Mouse (Mus musculus): ENCODE results near the gene Gm49368.
A peak's percentile ranks its signal among the peaks of the same experiment; 100 is the strongest.

Gm49368 gene

GRCm38 (mm10) chr7:128057860-128058259 lies 4.6 kb upstream of the Gm49368 start:
- DNase-seq = no peak

GRCm38 (mm10) chr7:128058576-128058975 lies 3.9 kb upstream of the Gm49368 start:
- DNase-seq = no peak

- no peak for DNase-seq
These were observed 3.4 kb upstream of the Gm49368 start for GRCm38 (mm10) chr7:128059091-128059490.

GRCm38 (mm10) chr7:128063211-128063781 lies 813 bp downstream of the Gm49368 start:
- no peak for DNase-seq

- DNase-seq = no peak
These were observed 3.1 kb downstream of the Gm49368 start for GRCm38 (mm10) chr7:128065547-128065946.

- peak; percentile 32 for DNase-seq
These were observed 5.4 kb downstream of the Gm49368 start for GRCm38 (mm10) chr7:128067847-128068246.

GRCm38 (mm10) chr7:128069844-128070243 lies 7.4 kb downstream of the Gm49368 start:
- DNase-seq = no peak

GRCm38 (mm10) chr7:128071816-128072215 lies 9.3 kb downstream of the Gm49368 start:
- DNase-seq = no peak

GRCm38 (mm10) chr7:128080012-128080411 lies 17.5 kb downstream of the Gm49368 start:
- no peak for DNase-seq

- DNase-seq = no peak
These were observed 26.7 kb downstream of the Gm49368 start for GRCm38 (mm10) chr7:128089141-128089540.

- no peak for DNase-seq
These were observed 35.7 kb downstream of the Gm49368 start for GRCm38 (mm10) chr7:128098135-128098534.

- DNase-seq = no peak
These were observed 38.4 kb downstream of the Gm49368 start for GRCm38 (mm10) chr7:128100742-128101357.

GRCm38 (mm10) chr7:128105246-128105645 lies 42.8 kb downstream of the Gm49368 start:
- no peak for DNase-seq

- DNase-seq = no peak
These were observed 45.0 kb downstream of the Gm49368 start for GRCm38 (mm10) chr7:128107462-128107861.

GRCm38 (mm10) chr7:128110314-128110713 lies 47.8 kb downstream of the Gm49368 start:
- no peak for DNase-seq

GRCm38 (mm10) chr7:128112131-128112530 lies 49.6 kb downstream of the Gm49368 start:
- no peak for DNase-seq

- no peak for DNase-seq
These were observed 52.1 kb downstream of the Gm49368 start for GRCm38 (mm10) chr7:128114371-128115105.

- no peak for DNase-seq
These were observed 52.9 kb downstream of the Gm49368 start for GRCm38 (mm10) chr7:128115211-128115958.

GRCm38 (mm10) chr7:128116396-128116795 lies 53.9 kb downstream of the Gm49368 start:
- DNase-seq = no peak

GRCm38 (mm10) chr7:128119726-128120490 lies 57.4 kb downstream of the Gm49368 start:
- DNase-seq = no peak

- DNase-seq = no peak
These were observed 66.5 kb downstream of the Gm49368 start, which contains the start of gene Itgax for GRCm38 (mm10) chr7:128128741-128129720. Itgax (plus strand) TSS chr7:128129547.

Measured in liver (tissue).